Mouse (Mus musculus) erythroblast, embryonic 14.5 days (primary cell): ENCODE results near the gene Dennd4b.

Source experiments
- GATA1 ChIP-seq: IDR thresholded peaks from 2 replicates; pipeline ENCODE4 v1.6.1; 2012; ENCODE audit warnings: low read length, inconsistent platforms, mixed read lengths
- TAL1 ChIP-seq: IDR thresholded peaks from 3 replicates; pipeline ENCODE4 v1.6.1; 2012; ENCODE audit warnings: low read length, inconsistent platforms, mixed read lengths

GRCm38 (mm10) chr3:90247630-90247959, 17.4 kb upstream of the Dennd4b start:
- TF ChIP-seq GATA1, result no peak
- TF ChIP-seq TAL1, result no peak
